Mouse (Mus musculus): ENCODE measurements around the gene Gpr180. TPM values are rescaled to one million over a fixed set of nuclear protein-coding genes. Genes with fewer than 3 reads are reported as not detected.

Gene Gpr180
- polyA plus RNA-seq, 1 experiment from 2014 or later, result 50.1 TPM

DNA sequence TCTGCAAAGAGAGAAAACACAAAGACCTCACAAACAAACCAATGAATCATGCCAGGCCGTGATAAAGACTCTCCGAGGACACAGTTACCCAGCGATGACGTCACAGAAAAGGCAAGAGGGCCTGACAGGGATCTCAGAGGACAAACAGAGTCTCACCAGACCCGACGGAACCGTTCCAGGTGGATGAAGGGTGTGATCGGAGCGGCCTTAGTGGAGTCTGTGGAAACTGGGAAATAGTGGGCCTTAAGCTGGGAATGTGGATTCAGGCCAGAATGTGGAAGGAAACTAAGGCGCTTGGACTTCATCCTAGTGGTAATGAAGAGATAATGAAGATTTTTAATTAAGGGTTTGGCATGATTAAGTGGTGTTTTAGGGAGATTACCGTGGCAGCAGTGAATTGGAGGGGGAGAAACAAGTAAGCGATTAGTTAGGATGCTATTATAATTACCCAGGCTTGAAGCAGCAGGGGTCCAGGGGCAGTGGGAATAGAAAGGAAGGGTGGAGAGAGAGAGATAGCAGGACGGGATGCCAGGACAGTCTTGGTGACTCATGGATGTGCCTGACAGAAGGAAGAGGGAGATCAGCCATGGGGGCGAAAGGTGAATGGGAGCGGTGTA, 75.3 kb downstream of the Gpr180 start:
- no peaks in the 10 kb centered on the region for H3K4me1 ChIP-seq (ENCODE audit: control insufficient read depth, insufficient read depth, low read length)
- H3K27ac ChIP-seq (ENCODE audit: low read length), result no peak overlapping the region
- H3K9me3 ChIP-seq (replicated peaks; ENCODE audit: control insufficient read depth, low read length), result no peaks in the 10 kb centered on the region
- no peak for ATAC-seq (ENCODE audit: insufficient read depth, low FRiP score)
- no peaks in the 10 kb centered on the region for H3K36me3 ChIP-seq (ENCODE audit: control insufficient read depth, insufficient read depth, low read length)
- no peak overlapping the region for H3K9ac ChIP-seq (ENCODE audit: low read length)
- H3K27me3 ChIP-seq (ENCODE audit: control insufficient read depth, insufficient read depth, low read length), result no peaks in the 10 kb centered on the region
- 75% methylated on average over 15 of the region's 15 CpGs for WGBS
- no peak overlapping the region for H3K4me3 ChIP-seq (replicated peaks; ENCODE audit: low read length)
- no peak overlapping the region for H3K4me2 ChIP-seq (ENCODE audit: low read depth, low read length)

Other genes starting within 250 kb of the Gpr180 start
- 1.0 and 1.2 TPM in 2 replicates for gene Dct, start 84.9 kb upstream of the Gpr180 start, polyA plus RNA-seq (2015; fragmentation: Nextera tagmentation; extraction: Ambion mirVana)
- 33.0 and 34.3 TPM in 2 replicates for gene Tgds, start 4.4 kb upstream of the Gpr180 start, polyA plus RNA-seq (2015; fragmentation: Nextera tagmentation; extraction: Ambion mirVana)
- gene Sox21, start 99.9 kb downstream of the Gpr180 start, polyA plus RNA-seq (2015; fragmentation: Nextera tagmentation; extraction: Ambion mirVana), result 3.2 and 3.7 TPM in 2 replicates
- not detected in 2 replicates for gene Gm9376, start 129.8 kb downstream of the Gpr180 start, polyA plus RNA-seq (2015; fragmentation: Nextera tagmentation; extraction: Ambion mirVana)

Data from stomach, embryonic 16.5 days (tissue).